Mouse (Mus musculus) 3T3-L1 (cell line): ENCODE data around the gene Zfp771.

Experiments used
- DNase-seq: peaks from one replicate; pipeline ENCODE4 v3.0.0-alpha.2; 2015; ENCODE audit warnings: low read depth, low spot score

Gene Zfp771

DNA sequence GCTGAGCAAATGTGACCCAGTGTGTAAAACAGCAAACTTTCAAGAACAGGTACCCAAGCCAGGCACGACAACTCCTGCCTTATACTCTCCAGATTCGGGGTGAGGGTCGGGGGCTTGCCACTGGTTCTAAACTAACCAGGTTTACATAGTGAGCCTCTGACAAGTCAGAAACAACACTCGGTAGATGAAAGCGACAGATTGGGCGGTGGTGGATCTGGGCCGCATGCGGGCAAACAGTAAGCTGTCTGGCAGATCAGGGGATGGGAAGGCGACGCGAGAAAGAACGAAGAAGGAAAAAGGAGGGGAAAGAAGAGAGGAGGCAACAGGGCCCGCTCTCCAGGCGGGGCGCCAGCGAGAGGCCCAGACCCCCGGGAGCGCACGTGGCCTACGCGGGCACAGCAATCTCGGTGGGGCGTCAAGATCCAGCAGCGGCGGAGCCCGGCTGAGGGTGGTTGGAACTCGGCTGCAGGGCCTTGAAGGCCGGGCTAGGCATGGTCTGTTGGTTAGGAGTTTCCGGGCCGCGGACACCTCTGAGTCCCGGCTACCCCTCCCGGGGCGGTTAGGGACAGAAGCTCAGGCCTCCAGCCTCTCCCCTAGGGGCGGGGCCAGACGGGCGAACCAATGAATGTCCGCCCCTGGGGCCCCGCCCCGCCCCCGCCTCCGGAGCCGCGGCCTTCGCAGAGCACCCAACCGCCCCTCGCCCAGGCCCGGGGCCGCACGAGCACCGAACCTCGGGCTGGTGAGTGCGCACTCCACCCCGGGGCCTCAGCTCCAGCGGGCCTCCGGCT lies at the start of gene Zfp771:
Gene Zfp771, plus strand, starts transcription at position 405 of the 788 bp plus-strand sequence.
- DNase-seq: peak; percentile 89

DNA sequence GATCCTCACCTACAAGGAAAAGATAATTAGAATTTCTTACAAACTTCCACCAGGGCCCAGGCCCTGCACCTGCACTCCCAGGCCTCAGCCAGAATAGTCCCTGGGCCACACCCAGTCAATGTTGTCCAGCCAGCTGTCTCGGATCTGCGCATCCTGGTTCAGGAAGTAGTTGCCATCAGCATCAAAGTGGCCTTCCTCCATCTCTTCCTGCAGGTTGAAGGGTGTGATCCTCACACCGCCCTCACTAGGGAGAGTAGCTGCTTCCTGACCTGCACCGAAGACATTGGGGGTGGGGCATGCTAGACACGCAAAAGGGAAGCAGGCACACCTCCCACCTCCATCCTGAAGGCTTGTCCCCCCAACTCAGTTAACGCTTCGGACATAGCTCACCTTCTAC lies 49.4 kb upstream of the Zfp771 start:
- DNase-seq: no peak

DNA sequence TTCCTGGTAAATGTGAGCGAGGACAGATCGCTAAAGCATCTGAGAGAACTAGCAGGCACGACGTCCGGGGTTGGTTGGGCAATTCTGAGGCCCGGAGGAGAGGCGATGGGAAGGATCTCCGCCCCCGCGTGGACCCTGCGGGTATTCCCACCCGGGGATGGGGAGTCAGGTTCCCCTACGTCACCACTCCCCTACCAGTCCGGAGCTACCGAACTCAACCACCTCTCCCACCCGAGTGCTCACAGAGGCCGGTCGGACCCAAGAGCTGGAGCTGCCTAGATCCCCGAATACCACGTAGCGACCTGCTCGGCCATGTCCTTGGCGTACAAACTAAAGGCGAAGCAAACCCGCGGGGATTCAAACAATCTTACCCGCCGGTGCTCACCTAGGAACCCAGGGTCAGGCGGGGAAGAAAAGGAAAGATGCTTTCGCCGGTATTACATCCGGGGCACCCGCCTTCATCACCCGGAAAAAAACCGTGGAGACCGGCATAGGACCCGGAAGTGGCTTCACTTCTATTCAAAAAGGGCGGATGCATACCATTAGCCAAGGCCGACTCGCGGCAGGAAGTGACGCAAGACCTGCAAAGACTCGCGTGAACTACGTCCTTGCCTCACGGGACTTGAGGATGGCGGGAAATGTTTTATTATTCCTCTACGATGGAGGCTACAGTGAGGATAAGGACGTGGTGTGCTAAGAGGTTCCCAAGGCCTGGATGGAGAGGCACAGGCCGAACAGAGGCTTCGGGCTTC lies 48.4 kb upstream of the Zfp771 start, which contains the start of gene Cd2bp2:
Gene Cd2bp2, minus strand, starts transcription at position 507 of the 752 bp plus-strand sequence.
- DNase-seq: peak; percentile 98

DNA sequence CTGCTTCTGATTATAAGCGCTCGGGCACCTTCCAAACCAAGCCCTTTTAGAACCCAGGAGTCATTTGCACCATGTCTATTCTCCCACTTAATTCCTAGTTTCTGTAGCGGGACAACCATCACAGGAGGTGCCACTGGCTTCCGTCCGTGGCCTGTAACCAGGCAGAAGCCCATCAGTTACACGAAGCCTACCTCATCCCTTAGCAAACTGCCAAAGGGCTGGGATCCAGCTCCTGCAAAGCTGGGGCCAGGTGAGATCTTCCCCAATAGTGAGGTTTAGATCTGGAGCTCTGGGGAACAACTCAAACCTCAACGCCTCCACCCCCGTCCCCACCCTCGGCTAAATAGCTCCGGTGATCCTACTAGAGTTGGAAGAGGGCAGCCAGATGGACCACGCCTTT lies 47.6 kb upstream of the Zfp771 start:
- DNase-seq: peak; percentile 11

DNA sequence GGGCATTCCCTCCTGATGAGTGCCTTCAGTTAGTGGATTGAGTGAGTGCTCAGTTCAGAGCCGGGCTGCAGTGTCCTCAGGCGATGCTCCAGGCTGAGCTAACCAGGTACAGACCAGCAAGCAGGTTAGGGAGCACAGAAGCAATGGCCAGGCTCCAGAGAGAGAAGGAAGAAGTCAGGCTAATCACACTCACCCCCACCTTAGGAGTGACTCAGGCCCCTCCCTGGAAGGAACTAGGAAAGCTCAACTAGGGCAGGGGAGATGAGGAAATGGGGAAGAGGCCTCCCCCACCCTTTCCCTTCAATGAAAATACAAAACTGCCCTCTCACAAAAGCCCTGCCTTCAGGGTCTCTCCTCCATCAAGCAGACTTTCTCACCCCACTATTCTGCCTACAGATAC lies 37.5 kb upstream of the Zfp771 start:
- DNase-seq: peak; percentile 20

DNA sequence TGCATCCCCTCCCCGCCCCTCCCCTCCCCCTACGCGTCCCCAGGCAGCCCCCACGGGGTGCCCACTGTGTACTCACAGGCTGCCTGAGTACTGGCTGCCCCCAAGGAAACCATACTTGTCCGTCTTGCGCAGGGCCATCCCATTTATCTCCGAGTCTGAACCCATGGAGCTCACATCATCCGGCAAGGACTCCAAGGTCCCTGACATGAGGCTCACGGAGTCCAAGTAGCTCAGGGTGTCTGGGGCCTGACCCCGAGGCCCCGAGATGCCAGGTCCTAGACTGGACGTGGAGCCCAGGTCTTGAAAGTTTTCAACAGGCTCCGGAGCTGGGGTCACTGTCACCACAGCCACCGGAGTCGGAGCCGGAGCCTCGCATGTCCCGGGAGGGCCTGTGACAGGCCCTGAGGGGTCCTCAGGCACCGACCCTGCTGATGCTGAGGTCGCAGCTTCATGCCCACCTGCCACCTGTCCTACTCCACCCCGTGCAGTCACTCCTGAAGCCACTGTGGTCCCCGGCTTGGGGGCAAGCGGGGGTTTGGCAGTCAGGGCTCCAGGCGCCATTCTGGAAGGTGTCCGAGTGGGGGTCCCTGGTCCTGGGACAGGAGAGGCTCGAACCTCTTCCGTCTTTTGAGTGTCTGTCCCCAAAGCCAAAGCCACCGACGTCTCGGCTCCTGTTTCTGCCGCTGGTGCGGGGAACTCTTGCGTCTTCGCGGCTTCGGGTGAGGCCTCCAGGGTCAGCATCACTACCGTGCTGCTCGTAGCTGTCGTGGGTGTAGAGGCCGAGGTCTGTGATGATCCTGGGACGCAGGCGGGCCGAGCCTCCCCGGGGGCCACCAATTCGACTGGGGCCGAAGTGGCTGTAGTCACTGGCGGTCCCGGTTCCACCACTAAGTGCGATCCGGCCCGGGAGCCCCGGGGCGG lies 36.4 kb upstream of the Zfp771 start:
- DNase-seq: peak; percentile 14

DNA sequence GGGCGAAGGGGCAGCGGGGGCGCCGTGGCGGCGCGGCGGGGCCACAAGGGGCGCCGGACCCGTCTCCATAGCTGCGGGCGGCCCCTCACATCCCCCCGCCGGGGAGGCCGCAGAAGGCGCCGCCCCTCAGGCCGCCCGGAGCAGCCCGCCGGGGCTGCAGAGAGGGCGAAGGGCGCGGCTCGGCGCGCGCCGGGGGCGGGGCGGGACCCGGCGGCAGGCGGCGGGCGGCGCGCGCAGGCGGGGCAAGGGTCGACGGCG lies 35.9 kb upstream of the Zfp771 start, which contains the start of gene Tbc1d10b:
Gene Tbc1d10b, minus strand, starts transcription at position 174 of the 258 bp plus-strand sequence.
- DNase-seq: no peak

DNA sequence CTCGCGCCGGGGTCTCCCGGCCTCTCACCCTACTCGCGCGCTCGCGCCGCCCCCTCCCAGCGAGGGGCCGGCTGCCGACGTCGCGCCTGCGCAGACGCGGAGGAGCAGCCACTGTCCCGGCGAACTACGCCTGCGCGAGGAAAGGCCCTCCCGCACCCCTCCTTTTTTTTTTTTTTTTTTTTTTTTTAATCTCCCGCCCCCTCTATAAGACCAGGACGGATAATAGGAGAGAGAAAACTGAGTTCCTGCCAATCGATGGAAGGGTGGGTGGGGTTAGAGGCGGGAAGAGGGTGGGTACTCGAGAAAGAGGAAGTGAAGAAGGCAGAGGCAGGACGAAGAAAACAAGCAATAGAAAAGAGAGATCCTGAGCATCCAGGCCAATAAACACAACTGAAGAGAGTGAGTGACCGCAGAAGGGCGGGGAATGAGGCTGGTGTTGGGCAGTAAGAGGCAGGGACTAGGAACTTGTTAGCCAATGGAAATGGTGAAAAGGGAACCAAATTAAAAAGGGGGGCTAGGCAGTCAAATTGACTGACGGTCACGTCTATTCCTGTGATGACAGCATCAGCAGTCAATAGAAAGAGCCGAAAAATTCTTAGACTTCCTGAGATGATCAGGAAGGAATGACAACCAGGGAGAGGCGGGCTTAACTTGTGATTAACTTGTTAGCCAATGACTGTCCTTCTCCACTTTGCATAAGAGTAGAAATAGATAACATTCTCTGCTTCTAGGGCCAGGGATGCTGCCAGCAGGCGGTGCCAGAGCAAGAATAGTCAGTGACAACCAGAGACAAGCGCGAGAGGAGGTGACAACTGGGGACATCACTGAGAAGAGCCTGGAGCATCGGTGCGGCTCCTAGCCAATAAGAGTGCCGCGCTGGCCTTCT lies 35.3 kb upstream of the Zfp771 start, which contains the start of gene Mylpf:
Gene Mylpf, plus strand, starts transcription at position 338 of the 886 bp plus-strand sequence.
- peak; percentile 99 for DNase-seq

DNA sequence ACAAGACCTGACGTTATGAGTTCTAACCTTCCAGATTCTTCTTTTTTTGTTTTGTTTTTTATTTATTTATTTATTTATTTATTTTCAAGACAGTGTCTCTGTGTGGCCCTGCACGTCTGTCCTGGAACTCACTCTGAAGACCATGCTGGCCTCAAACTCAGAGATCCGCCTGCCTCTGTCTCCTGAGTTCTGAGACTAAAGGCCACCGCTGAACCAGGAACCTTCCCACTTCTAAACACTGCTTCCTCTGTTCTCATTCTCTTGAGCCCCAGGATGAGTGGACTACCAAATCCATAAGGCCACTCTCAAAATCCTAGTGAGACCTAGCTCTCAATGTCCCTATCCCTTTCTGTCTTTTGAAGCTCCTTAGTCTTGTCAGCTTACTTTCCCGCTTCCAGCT lies 34.2 kb upstream of the Zfp771 start:
- no peak for DNase-seq

DNA sequence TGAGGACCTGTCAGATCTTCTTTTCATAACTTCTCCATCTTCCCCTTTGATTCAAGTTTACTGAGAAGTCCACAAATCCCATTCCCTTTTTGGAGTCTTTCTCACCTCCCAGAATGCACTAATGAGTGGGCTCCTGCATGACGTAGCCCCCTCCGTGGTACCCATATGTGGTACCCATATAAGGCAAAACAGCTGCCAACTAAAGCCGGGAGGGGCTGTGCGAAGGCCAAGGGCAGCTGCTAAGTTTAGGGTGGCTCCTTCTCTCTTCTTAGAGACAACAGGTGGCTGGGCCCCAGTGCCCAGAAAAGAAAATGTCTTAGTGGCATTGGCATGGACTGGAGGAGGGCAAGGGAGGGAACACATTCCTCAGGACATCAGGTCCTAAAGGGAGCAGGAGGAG lies 33.8 kb upstream of the Zfp771 start:
- no peak for DNase-seq

DNA sequence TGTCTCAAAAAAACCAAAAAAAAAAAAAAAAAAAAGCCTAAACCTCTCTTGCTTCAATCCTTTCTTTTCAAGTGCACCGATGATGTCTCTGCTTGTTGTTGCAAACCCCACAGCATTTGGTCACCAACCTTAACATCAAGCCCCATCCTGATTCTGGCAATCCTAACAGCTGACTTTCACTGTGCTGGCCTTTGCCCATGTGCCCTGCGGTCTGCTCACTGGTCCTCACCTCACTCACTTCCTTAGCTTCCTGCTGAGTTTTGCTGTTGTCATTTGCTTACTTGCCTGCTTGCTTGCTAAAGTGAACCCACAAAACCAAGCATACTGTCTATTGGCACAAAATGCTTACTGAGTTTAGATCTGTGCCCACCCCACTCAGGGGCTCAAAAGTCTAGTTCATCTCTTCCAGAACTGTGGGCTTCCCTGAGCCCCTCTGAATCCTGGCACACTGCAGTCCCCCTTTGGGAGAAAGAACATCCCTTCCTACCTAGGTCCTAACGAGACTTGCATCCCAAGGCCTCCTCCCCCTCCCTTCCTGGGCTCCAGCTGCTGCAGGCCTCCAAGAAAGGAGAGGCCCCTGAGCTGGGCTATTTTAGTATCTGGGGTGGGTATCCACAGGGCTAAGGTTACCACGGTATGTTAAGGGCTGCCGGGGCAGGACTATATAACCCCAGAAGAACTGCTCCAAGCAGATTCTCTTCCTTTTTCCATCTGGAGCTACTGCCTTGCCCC lies 32.9 kb upstream of the Zfp771 start:
- no peak for DNase-seq

DNA sequence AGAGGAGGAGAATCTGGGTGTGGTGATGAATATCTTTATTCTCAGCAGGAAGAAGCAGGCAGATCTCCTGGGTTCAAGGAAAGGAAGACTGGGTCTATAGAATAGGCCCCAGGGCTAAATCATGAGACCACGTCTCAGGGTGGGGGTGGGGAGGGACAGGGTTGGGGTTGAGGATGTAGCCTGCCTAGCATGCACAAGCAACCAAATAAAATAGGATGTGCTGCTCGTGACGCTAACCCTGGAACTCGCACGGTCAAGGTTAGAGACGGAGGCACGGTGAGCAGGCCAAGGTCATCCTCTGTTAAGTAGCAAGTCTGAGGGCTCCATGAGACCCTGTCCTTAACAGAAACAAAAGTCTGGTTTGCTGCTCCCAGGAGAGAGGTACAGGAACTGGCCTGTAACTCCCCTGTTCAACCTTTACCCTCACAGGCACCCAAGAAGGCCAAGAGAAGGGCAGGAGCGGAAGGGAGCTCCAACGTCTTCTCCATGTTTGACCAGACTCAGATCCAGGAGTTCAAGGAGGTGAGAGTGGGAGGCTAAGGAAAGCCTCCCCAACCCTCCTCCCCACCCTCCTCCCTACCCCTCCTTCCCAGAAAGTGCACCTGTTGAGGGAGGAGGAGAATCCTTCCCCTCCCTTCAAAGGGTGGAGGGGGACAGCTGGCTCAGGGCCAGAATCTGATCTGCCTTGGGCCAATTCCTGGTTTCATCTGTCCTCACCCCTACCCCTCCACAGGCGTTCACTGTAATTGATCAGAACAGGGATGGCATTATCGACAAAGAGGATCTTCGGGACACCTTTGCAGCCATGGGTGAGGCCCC lies 31.4 kb upstream of the Zfp771 start:
- no peak for DNase-seq

DNA sequence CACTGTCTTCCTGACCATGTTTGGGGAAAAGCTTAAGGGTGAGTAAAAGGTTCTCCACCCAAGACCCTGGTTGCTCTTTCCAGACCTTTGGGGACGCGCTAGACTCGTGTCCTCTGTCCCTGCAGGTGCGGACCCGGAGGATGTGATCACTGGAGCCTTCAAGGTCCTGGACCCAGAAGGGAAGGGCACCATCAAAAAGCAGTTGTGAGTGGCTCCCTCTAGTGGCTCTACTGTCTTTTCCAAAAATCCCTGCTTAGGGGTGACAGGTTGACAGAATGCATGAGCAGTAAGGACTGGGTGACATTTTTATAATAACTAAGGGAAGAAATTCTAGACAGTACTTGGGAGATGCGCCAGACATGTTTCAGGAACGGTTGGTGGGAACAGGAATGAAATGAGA lies 30.6 kb upstream of the Zfp771 start:
- peak; percentile 44 for DNase-seq

DNA sequence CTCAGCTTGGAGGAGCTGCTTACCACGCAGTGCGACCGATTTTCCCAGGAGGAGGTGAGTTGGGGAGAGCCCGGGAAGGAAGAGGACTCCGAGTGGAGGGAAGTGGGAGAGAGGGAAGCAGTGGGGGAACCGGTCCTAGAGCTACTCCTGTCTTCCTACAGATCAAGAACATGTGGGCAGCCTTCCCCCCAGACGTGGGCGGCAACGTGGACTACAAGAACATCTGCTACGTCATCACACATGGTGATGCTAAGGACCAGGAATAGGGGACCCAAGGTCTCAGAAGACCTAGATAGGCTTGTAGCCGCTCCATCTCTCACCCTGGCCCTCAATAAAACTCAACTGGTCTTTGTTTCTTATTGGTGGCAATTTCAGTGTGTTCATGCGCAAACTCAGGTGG lies 30.1 kb upstream of the Zfp771 start:
- no peak for DNase-seq

DNA sequence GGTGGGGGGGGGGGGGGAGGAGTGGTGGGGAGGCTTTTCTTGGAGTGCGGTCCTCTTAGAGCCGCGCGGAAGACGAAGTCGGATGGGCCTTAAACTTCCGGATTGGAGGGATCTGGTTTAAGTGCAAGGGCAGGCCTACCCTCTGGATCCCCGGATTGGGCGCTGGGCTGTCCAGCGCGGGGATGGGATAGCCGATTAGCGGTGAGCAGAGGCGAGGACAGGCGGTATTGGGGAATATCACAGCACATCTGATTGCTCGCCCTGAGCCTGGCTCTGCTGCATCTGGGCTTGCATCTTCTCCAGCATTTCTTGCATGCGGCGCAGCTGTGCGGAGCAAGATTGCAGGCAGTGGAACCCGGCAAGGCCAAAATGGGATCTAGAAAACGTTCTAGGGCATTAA lies 29.6 kb upstream of the Zfp771 start:
- no peak for DNase-seq

DNA sequence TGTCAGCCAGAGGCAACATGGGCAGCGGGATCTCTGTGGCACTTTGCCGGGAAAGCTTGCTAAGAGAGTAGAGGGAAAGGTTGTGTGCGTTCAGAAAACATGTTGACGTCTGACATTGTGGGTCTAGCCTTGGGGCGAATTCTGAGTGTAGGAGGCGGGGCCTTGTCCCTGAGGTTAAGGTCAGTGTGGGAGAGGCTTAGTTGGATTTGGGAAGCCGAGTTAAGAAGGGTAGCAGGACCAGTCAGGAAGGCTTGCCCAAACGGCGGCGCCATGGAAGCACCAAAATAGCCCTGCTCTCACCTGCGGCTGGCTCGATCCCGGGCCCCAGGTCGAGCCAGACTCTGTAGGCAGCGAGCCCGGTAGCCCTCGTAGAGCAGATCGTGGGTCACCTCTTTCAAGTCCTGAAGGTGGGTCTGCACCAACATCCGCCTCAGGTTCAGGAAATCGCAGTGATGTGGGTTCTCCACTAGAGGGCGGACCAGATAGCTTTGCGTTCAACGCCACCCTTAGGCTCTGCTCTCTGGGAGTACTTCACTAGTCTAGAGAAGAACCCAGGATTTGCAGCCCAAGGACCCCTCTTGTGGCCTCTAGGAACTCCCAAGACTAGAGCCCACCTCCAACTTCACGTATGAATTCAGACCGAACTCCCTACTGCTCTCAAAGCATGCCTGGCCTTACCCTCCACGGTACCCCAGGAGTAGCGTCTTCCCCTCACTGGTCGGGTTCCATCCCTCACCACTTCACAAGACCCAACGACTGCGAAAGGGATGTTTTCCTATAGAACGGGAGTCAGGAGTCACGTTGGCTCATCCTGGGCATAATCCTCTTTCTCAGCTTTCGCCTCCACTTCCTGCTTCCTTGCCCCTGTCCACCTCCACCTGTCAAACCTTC lies 28.8 kb upstream of the Zfp771 start:
- DNase-seq: peak; percentile 54

DNA sequence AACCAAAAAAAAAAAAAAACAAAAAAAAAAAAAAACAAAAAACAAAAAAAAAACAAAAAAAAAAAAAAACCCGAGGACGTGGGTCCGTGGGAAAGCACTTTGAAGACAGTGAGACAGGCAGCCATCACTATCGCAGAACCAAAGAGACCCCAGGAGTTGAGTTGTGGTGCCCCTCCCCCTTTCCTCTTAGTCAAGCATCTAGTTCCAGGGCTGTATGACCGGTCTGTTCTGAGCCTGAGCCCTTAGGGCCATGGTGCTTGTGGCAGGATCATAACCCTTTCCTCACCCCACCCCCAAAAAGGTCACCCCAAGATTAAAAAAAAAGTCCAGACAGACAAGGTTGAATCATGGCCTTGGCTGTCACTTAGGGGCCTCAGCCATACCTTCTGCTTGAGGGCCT lies 27.8 kb upstream of the Zfp771 start:
- no peak for DNase-seq

DNA sequence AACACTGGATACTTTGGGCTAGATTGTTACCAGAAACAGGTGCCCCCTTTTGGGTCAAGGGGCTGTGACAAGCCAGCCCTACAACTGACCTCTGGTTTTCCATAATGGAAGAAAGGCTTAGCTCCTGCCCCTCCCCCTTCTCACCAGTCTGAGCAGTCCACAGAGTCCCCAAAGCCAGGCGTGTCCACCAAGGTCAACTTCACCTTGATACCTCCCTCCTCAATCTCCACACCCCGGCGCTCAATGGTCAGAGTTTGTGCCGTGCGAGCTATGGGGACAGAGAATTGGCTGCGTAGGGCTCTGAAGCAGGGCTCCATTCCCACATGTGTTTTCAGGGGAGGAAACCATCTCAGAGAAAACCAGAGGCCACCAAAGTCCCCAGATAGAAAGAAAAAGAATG lies 26.6 kb upstream of the Zfp771 start:
- DNase-seq: no peak
